ENCODE assay signal across 18 mouse cellular contexts in genomic region chr10:107377218-107377617, GRCm38 (mm10).
A peak's percentile ranks its signal among the peaks of the same experiment; 100 is the strongest.
DNase-seq lines count a peak whose midpoint lies in the region; ATAC-seq lines count a peak whose summit lies in the region.
"Had no signal": no experiment of that assay in that cellular context is flagged by ENCODE, and none has a peak within 500 bp of the region (broad histone marks: within the 10 kb centered on the region; RNA-seq: fewer than 3 reads in every experiment).

No protein-coding gene starts in this region.

- no peaks in the 10 kb centered on the region for H3K4me1 ChIP-seq in embryonic facial prominence, embryonic 14.5 days (ENCODE audit: control insufficient read depth, insufficient read depth, low read length)
- no peaks in the 10 kb centered on the region for H3K4me1 ChIP-seq in embryonic facial prominence, embryonic 10.5 days
- no peaks in the 10 kb centered on the region for H3K4me1 ChIP-seq in heart, embryonic 12.5 days (replicated peaks)
- H3K4me1 ChIP-seq: hindbrain, embryonic 10.5 days; hindbrain, embryonic 15.5 days had no signal

- no peak for ATAC-seq in embryonic facial prominence, embryonic 14.5 days (ENCODE audit: low read depth)
- no peak for ATAC-seq in heart, embryonic 12.5 days (ENCODE audit: insufficient number of reproducible peaks, low FRiP score)
- ATAC-seq: forebrain, embryonic 16.5 days; inflammation-experienced regulatory T-cells, adult 6 months had no signal

- H3K27me3 ChIP-seq in embryonic facial prominence, embryonic 14.5 days (replicated peaks; ENCODE audit: control insufficient read depth, insufficient read depth, low read length): no peaks in the 10 kb centered on the region
- H3K27me3 ChIP-seq in embryonic facial prominence, embryonic 10.5 days (replicated peaks; ENCODE audit: low read depth, poor library complexity, severe bottlenecking): no peaks in the 10 kb centered on the region
- no peaks in the 10 kb centered on the region for H3K27me3 ChIP-seq in heart, embryonic 12.5 days (replicated peaks)
- H3K27me3 ChIP-seq: CH12.LX; hindbrain, embryonic 15.5 days had no signal

- H3K9me3 ChIP-seq in embryonic facial prominence, embryonic 14.5 days (ENCODE audit: control insufficient read depth, low read length): no peaks in the 10 kb centered on the region
- no peaks in the 10 kb centered on the region for H3K9me3 ChIP-seq in embryonic facial prominence, embryonic 10.5 days
- no peaks in the 10 kb centered on the region for H3K9me3 ChIP-seq in heart, embryonic 12.5 days (replicated peaks)
- H3K9me3 ChIP-seq: hindbrain, embryonic 10.5 days; hindbrain, embryonic 15.5 days had no signal

- DNase-seq in embryonic facial prominence, embryonic 14.5 days (ENCODE audit: low spot score): peak; percentile 13
- no peak for DNase-seq in embryonic facial prominence, embryonic 10.5 days (ENCODE audit: low spot score)
- DNase-seq in heart, adult 11 months: peak; percentile 86
- peak; percentile 6 for DNase-seq in Muller cell, postnatal 12 days (ENCODE audit: inconsistent ontology term)
- DNase-seq in skeletal muscle tissue, adult 2 months (ENCODE audit: low read depth, low spot score): peak; percentile 58
- DNase-seq: adrenal gland, adult 2 months; adrenal gland, postnatal 25 days; cerebellum, adult 11 months; cerebellum, adult 9-11 months; kidney, adult 11 months; kidney, adult 9 months had no signal

- H3K27ac ChIP-seq in embryonic facial prominence, embryonic 14.5 days (replicated peaks; ENCODE audit: low read depth, low read length): no peak overlapping the region
- no peak overlapping the region for H3K27ac ChIP-seq in embryonic facial prominence, embryonic 10.5 days (replicated peaks)
- no peak overlapping the region for H3K27ac ChIP-seq in heart, embryonic 12.5 days (ENCODE audit: poor library complexity, severe bottlenecking)
- H3K27ac ChIP-seq: hindbrain, embryonic 10.5 days; hindbrain, embryonic 15.5 days had no signal

- WGBS in embryonic facial prominence, embryonic 14.5 days: 51% methylated on average over 2 of the region's 2 CpGs
- WGBS in embryonic facial prominence, embryonic 10.5 days: 49% methylated on average over 2 of the region's 2 CpGs
- whole genome bisulfite sequencing in heart, embryonic 12.5 days: 54% methylated on average over 2 of the region's 2 CpGs

- H3K9ac ChIP-seq in embryonic facial prominence, embryonic 14.5 days (ENCODE audit: low read depth, low read length): no peak overlapping the region
- no peak overlapping the region for H3K9ac ChIP-seq in heart, embryonic 12.5 days
- H3K9ac ChIP-seq: hindbrain, embryonic 15.5 days had no signal

- H3K36me3 ChIP-seq in embryonic facial prominence, embryonic 14.5 days (ENCODE audit: control insufficient read depth, insufficient read depth, low read length): no peaks in the 10 kb centered on the region
- no peaks in the 10 kb centered on the region for H3K36me3 ChIP-seq in embryonic facial prominence, embryonic 10.5 days (replicated peaks)
- H3K36me3 ChIP-seq in heart, embryonic 12.5 days: no peaks in the 10 kb centered on the region
- H3K36me3 ChIP-seq: hindbrain, embryonic 10.5 days; hindbrain, embryonic 15.5 days had no signal

- no peak overlapping the region for H3K4me3 ChIP-seq in embryonic facial prominence, embryonic 14.5 days (ENCODE audit: low read depth, low read length)
- H3K4me3 ChIP-seq in embryonic facial prominence, embryonic 10.5 days: no peak overlapping the region
- H3K4me3 ChIP-seq in heart, embryonic 12.5 days: no peak overlapping the region
- H3K4me3 ChIP-seq: hindbrain, embryonic 10.5 days; hindbrain, embryonic 15.5 days had no signal

- no peak overlapping the region for H3K4me2 ChIP-seq in embryonic facial prominence, embryonic 14.5 days (ENCODE audit: low read depth, low read length)
- H3K4me2 ChIP-seq in heart, embryonic 12.5 days: no peak overlapping the region
- H3K4me2 ChIP-seq: heart, embryonic 11.5 days; hindbrain, embryonic 15.5 days had no signal
